Mouse (Mus musculus) mature B cell (primary cell): ENCODE data around the gene Ghrhr.

Experiments
- in situ Hi-C: fragments of 300-500 bp; cut with MboI; formaldehyde crosslinking; loops from 2 replicates; pipeline ENCODE4 v1.14.3; 2019

Ghrhr gene

DNA sequence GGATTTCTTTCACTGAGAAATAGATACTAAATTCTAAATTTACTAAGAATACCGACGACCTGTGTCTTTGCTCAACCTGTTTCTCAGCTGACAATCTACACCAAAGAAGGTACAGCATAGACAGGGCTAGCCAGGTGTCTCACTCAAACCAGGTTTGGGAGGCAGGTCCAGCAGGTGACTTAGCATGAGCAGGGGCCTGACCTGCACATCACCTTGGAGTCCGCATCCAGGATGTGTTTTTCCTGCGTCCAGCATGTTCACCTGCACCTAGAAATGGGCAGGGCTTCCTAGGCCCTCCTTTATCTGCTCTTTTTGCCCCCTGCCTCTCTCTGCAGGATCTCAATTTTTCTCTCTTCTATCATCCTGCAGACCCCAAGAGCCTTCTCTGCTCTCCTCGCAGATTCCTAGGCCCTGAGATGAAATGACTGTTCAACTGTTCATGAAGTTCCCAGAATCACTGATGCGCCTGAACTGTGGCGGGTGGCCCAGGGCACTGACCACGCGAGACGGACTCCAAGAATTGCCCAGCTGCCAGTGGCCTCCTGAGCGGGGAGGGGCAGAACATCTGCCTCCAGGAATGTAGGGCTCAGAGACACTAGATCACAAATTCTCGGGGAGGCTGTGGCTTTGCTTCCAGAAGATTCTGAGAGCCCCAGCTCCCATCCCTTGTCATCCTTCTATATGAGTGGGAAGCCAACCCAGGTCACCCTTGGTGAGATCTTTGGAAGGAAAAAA lies 22.2 kb upstream of the Ghrhr start:
- in situ Hi-C loops, result no loop called here

- in situ Hi-C loops, result no loop called here
Measured at GRCm38 (mm10) chr6:55354456-55355117, 21.5 kb upstream of the Ghrhr start.

GRCm38 (mm10) chr6:55355575-55355974 lies 20.5 kb upstream of the Ghrhr start:
- in situ Hi-C loops, result no loop called here

GRCm38 (mm10) chr6:55356017-55356703 lies 19.9 kb upstream of the Ghrhr start:
- in situ Hi-C loops, result no loop called here

- in situ Hi-C loops, result no loop called here
Measured at GRCm38 (mm10) chr6:55356976-55357635, 19.0 kb upstream of the Ghrhr start.

- in situ Hi-C loops, result no loop called here
Measured at GRCm38 (mm10) chr6:55357636-55358031, 18.5 kb upstream of the Ghrhr start.

- in situ Hi-C loops, result no loop called here
Measured at GRCm38 (mm10) chr6:55358731-55359143, 17.4 kb upstream of the Ghrhr start.

- in situ Hi-C loops, result no loop called here
Measured at GRCm38 (mm10) chr6:55362663-55363062, 13.4 kb upstream of the Ghrhr start.

GRCm38 (mm10) chr6:55367126-55367525 lies 9.0 kb upstream of the Ghrhr start:
- in situ Hi-C loops, result no loop called here

- in situ Hi-C loops, result no loop called here
Measured at GRCm38 (mm10) chr6:55370831-55371230, 5.3 kb upstream of the Ghrhr start.

DNA sequence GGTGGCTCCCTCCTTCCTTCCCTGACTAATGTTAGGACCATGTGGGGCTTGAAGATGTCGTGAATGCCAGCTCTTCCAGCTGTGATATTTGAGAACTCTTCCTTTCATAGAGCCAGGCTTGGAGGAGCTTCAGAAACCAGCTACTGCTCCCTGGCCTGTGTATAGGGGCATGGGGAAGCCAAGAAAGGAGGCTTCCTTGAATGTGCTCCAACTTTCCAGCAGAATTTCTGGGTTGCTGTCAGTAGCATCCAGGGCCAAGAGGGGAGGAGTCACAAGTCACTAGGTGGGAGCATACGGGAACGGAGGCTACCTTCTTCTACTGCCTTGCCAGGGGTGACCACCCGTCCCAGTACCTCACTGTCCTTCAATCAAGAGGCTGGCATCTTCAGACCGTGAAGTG lies 416 bp downstream of the Ghrhr start:
- in situ Hi-C loops, result no loop called here

DNA sequence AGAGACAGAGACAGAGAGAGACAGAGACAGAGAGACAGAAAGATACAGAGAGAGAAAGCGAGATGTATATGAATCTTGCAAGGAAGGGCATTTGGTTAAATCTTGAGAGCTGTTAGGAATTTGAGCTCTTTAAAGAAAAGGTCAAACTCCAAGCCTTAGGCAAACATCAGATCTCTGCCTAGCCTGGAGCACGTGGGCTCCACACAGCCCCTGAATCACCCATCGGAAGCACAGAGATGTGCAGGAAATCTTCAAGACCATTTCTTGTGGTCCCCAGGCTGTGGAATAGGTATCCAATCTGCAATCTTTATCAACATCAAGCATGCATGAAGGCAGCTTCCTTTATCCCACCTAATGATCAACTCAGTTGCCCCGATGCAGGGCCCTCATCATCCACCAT lies 1.4 kb downstream of the Ghrhr start:
- in situ Hi-C loops, result no loop called here

GRCm38 (mm10) chr6:55379641-55380335 lies 3.7 kb downstream of the Ghrhr start:
- in situ Hi-C loops, result no loop called here

DNA sequence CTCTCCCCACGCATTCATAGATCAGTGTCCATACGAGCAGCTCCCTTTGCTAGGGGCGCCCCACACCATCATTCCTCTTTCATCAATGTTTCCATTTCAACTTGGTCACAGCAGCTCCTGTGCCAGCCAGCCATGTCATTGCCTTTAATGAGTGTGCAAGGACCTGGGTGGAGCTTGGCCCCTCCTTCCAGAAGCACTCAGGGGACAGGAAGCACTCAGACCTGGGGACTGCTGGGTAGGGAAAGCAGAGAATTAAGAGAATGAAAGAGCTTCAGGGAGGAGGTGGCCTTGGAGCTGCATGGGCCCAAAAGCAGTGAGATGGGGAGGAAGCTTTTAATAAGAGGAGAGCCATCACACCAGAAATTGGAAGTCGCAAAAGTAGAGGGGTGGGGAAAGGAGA lies 5.9 kb downstream of the Ghrhr start:
- in situ Hi-C loops, result no loop called here

- in situ Hi-C loops, result no loop called here
Measured at GRCm38 (mm10) chr6:55383897-55384296, 7.8 kb downstream of the Ghrhr start.

DNA sequence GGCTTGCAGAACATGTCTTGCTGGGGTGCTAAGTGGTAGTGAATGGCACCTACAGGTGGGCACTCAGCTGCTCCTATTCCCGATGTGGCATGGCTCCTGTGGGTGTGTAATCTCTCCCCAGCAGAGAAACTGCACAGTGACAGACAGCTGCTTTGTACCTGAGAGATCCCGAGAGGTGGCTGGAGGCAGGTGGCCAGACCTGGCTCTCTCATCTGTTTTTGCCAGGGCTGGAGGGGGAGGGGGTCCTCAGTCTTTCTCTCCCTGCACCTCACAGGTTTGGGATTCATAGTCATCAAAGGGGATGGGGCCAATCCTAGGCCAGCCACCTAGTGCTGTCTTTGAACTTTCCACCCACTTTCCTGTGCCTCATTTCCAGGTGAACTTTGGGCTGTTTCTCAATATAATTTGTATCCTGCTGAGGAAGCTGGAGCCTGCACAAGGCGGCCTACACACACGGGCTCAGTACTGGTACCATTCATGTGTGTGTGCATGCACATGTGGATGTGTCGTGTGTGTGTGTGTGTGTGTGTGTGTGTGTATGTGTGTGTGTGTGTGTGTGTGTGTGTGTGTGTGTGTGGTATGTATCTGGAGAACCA lies 8.4 kb downstream of the Ghrhr start:
- in situ Hi-C loops, result no loop called here

GRCm38 (mm10) chr6:55388546-55389169 lies 12.6 kb downstream of the Ghrhr start:
- in situ Hi-C loops, result no loop called here

GRCm38 (mm10) chr6:55389321-55389720 lies 13.2 kb downstream of the Ghrhr start:
- in situ Hi-C loops, result no loop called here

- in situ Hi-C loops, result no loop called here
Measured at GRCm38 (mm10) chr6:55391814-55392213, 15.7 kb downstream of the Ghrhr start.

- in situ Hi-C loops, result no loop called here
Measured at GRCm38 (mm10) chr6:55392453-55392852, 16.4 kb downstream of the Ghrhr start.

- in situ Hi-C loops, result no loop called here
Measured at GRCm38 (mm10) chr6:55394854-55395253, 18.8 kb downstream of the Ghrhr start.
